Comparison of ENCODE assay signal across 26 mouse cellular contexts in genomic region chr3:40546621-40547020, GRCm38 (mm10).
"Had no signal": no experiment of that assay in that cellular context is flagged by ENCODE, and none has a peak within 500 bp of the region (broad histone marks: within the 10 kb centered on the region; RNA-seq: fewer than 3 reads in every experiment).

No protein-coding gene starts in this region.

- H3K36me3 ChIP-seq: embryonic facial prominence, embryonic 12.5 days; embryonic facial prominence, embryonic 13.5 days; embryonic facial prominence, embryonic 15.5 days; forebrain, embryonic 12.5 days; forebrain, embryonic 15.5 days had no signal

- H3K9ac ChIP-seq: embryonic facial prominence, embryonic 12.5 days; embryonic facial prominence, embryonic 13.5 days; embryonic facial prominence, embryonic 15.5 days; forebrain, embryonic 12.5 days; forebrain, embryonic 13.5 days; forebrain, embryonic 15.5 days; forebrain, postnatal 0 days had no signal

- H3K4me1 ChIP-seq: embryonic facial prominence, embryonic 10.5 days; embryonic facial prominence, embryonic 12.5 days; embryonic facial prominence, embryonic 13.5 days; embryonic facial prominence, embryonic 15.5 days; forebrain, embryonic 12.5 days; forebrain, embryonic 15.5 days had no signal

- H3K4me2 ChIP-seq: embryonic facial prominence, embryonic 12.5 days; embryonic facial prominence, embryonic 13.5 days; embryonic facial prominence, embryonic 15.5 days; forebrain, embryonic 12.5 days; forebrain, embryonic 13.5 days; forebrain, embryonic 15.5 days had no signal

- H3K9me3 ChIP-seq: embryonic facial prominence, embryonic 10.5 days; embryonic facial prominence, embryonic 12.5 days; embryonic facial prominence, embryonic 13.5 days; embryonic facial prominence, embryonic 15.5 days; forebrain, embryonic 12.5 days; forebrain, embryonic 13.5 days; forebrain, embryonic 15.5 days had no signal

- H3K27me3 ChIP-seq: embryonic facial prominence, embryonic 12.5 days; embryonic facial prominence, embryonic 13.5 days; embryonic facial prominence, embryonic 15.5 days; forebrain, embryonic 12.5 days; forebrain, embryonic 13.5 days; forebrain, embryonic 15.5 days had no signal

- ATAC-seq: forebrain, embryonic 13.5 days; forebrain, embryonic 14.5 days; forebrain, embryonic 15.5 days; forebrain, embryonic 16.5 days; forebrain, postnatal 0 days had no signal

- DNase-seq: cerebellum, adult 8-10 months; cerebellum, adult 9-10 months; cerebellum, adult 9-11 months; cerebellum, postnatal 10 days; cerebellum, postnatal 14 days; cerebellum, postnatal 25 days; cerebellum, postnatal 36 days; embryo, embryonic 11 days; forebrain, postnatal 0 days; gastrocnemius, adult 2 months; gastrocnemius, postnatal 10 days; gastrocnemius, postnatal 14 days; gastrocnemius, postnatal 25 days; gastrocnemius, postnatal 36 days; heart, adult 18-20 months; heart, adult 2 months had no signal

- H3K27ac ChIP-seq: embryonic facial prominence, embryonic 10.5 days; embryonic facial prominence, embryonic 12.5 days; embryonic facial prominence, embryonic 13.5 days; embryonic facial prominence, embryonic 15.5 days; forebrain, embryonic 12.5 days; forebrain, embryonic 13.5 days; forebrain, embryonic 15.5 days; gastrocnemius, adult 2 months; heart, adult 2 months had no signal

- H3K4me3 ChIP-seq: embryonic facial prominence, embryonic 10.5 days; embryonic facial prominence, embryonic 12.5 days; embryonic facial prominence, embryonic 13.5 days; embryonic facial prominence, embryonic 15.5 days; erythroblast, embryonic 14.5 days; forebrain, embryonic 12.5 days; forebrain, embryonic 13.5 days; forebrain, embryonic 15.5 days; gastrocnemius, adult 2 months; heart, adult 2 months had no signal
